Mouse (Mus musculus) heart, adult 2 months (tissue): ENCODE results near the gene Vmn1r25.
"Not testable (repeated sequence)": the region's sequence is repeated elsewhere in the genome, so short reads cannot be mapped to it uniquely, and the experiment has no call there.

ENCODE experiments used
- CTCF ChIP-seq: fragments of 200-600 bp; IDR thresholded peaks from 2 replicates; pipeline ENCODE4 v1.8.1; 2022; ENCODE audit warnings: antibody characterized with exemption, mild to moderate bottlenecking, moderate library complexity
- EP300 ChIP-seq: fragments of 200-500 bp; IDR thresholded peaks from 2 replicates; pipeline ENCODE4 v1.6.1; 2011; ENCODE audit warnings: low read depth, low read length, control low read depth; ENCODE audit not compliant: insufficient read depth
- POLR2A ChIP-seq: fragments of 200-500 bp; IDR thresholded peaks from 2 replicates; pipeline ENCODE4 v1.6.1; 2011; ENCODE audit warnings: mild to moderate bottlenecking, low read depth, low read length, control low read depth; ENCODE audit not compliant: insufficient read depth

- TF ChIP-seq POLR2A, CTCF, EP300: not testable (repeated sequence)
These were observed 19.2 kb downstream of the Vmn1r25 start, which contains the start of gene Vmn1r24 for GRCm38 (mm10) chr6:57961403-57961802.
